Comparison of ENCODE assay signal across 8 mouse cellular contexts in the genomic region with DNA sequence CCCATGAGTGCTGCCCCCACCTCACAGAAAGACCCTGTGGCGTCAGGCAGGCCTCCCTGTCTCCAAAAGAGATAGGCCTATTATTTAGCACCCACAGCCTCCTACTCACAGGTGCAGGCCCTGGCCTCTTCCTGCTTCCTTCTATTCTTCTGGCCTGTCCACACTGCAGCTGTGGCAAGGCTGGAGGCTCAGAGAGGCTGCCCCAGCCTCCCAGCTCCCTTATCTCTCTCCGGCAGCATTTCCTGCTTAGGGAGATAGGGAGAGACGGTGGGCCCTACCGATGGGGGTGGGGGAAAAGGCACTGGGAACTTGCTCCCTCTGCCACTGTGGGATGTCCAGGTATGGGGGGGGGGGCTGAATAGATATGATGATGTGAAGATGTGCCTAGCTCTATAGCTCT. TPM values are rescaled to one million over a fixed set of nuclear protein-coding genes. Genes with fewer than 3 reads are reported as not detected.
DNase-seq lines count a peak whose midpoint lies in the region; ATAC-seq lines count a peak whose summit lies in the region.
"Had no signal": no experiment of that assay in that cellular context is flagged by ENCODE, and none has a peak within 500 bp of the region (broad histone marks: within the 10 kb centered on the region; RNA-seq: fewer than 3 reads in every experiment).

No protein-coding gene starts in this region.

- H3K4me2 ChIP-seq in limb, embryonic 13.5 days (replicated peaks): no peak overlapping the region
- no peak overlapping the region for H3K4me2 ChIP-seq in embryonic facial prominence, embryonic 12.5 days (replicated peaks)
- H3K4me2 ChIP-seq in intestine, embryonic 16.5 days (ENCODE audit: low read depth, low read length): no peak overlapping the region

- no peak for DNase-seq in limb, embryonic 10.5 days (ENCODE audit: low spot score)
- no peak for DNase-seq in right cerebral cortex, postnatal 4 days
- DNase-seq in right cerebral cortex, postnatal 10 days (ENCODE audit: low spot score in 2 of 2): no peak
- DNase-seq: thymus, adult 18-20 months had no signal

- ATAC-seq in limb, embryonic 13.5 days (ENCODE audit: low FRiP score, low read depth): peak; percentile 15; the same call in 1 of the 2 replicates
- ATAC-seq in embryonic facial prominence, embryonic 12.5 days (ENCODE audit: insufficient number of reproducible peaks, insufficient read depth, low FRiP score, low TSS enrichment): no peak
- peak; percentile 43; the same call in 1 of the 2 replicates for ATAC-seq in intestine, embryonic 16.5 days
- peak; percentile 93 for ATAC-seq in megakaryocyte-erythroid progenitor cell, adult 5-6 weeks (replicated peaks; ENCODE audit: low FRiP score, low TSS enrichment, poor library complexity, severe bottlenecking)

- no peaks in the 10 kb centered on the region for H3K9me3 ChIP-seq in limb, embryonic 13.5 days
- H3K9me3 ChIP-seq in limb, embryonic 10.5 days (replicated peaks): no peaks in the 10 kb centered on the region
- H3K9me3 ChIP-seq in embryonic facial prominence, embryonic 12.5 days: no peaks in the 10 kb centered on the region
- no peaks in the 10 kb centered on the region for H3K9me3 ChIP-seq in intestine, embryonic 16.5 days (ENCODE audit: control insufficient read depth, low read length)

- H3K9ac ChIP-seq in limb, embryonic 13.5 days: no peak overlapping the region
- H3K9ac ChIP-seq in embryonic facial prominence, embryonic 12.5 days: no peak overlapping the region
- H3K9ac ChIP-seq in intestine, embryonic 16.5 days (ENCODE audit: low read depth, low read length): no peak overlapping the region

- H3K27me3 ChIP-seq in limb, embryonic 13.5 days: peaks cover 7% of the 10 kb centered on the region
- no peaks in the 10 kb centered on the region for H3K27me3 ChIP-seq in limb, embryonic 10.5 days (ENCODE audit: low read depth, poor library complexity, severe bottlenecking)
- H3K27me3 ChIP-seq in embryonic facial prominence, embryonic 12.5 days: no peaks in the 10 kb centered on the region
- no peaks in the 10 kb centered on the region for H3K27me3 ChIP-seq in intestine, embryonic 16.5 days (replicated peaks; ENCODE audit: control insufficient read depth, insufficient read depth, low read length)

- WGBS in limb, embryonic 13.5 days: 77% methylated on average over 4 of the region's 4 CpGs
- WGBS in limb, embryonic 10.5 days: 79% methylated on average over 4 of the region's 4 CpGs
- WGBS in embryonic facial prominence, embryonic 12.5 days: 79% methylated on average over 4 of the region's 4 CpGs
- WGBS in intestine, embryonic 16.5 days: 52% methylated on average over 4 of the region's 4 CpGs

- H3K4me1 ChIP-seq in limb, embryonic 13.5 days: peaks cover 4% of the 10 kb centered on the region; the same call in 1 of the 2 replicates
- peaks cover 25% of the 10 kb centered on the region for H3K4me1 ChIP-seq in limb, embryonic 10.5 days
- no peaks in the 10 kb centered on the region for H3K4me1 ChIP-seq in embryonic facial prominence, embryonic 12.5 days
- no peaks in the 10 kb centered on the region for H3K4me1 ChIP-seq in intestine, embryonic 16.5 days (ENCODE audit: control insufficient read depth, insufficient read depth, low read length)

- no peak overlapping the region for H3K4me3 ChIP-seq in limb, embryonic 13.5 days
- H3K4me3 ChIP-seq in limb, embryonic 10.5 days: no peak overlapping the region
- no peak overlapping the region for H3K4me3 ChIP-seq in embryonic facial prominence, embryonic 12.5 days
- no peak overlapping the region for H3K4me3 ChIP-seq in intestine, embryonic 16.5 days (ENCODE audit: low read length)

- H3K27ac ChIP-seq in limb, embryonic 13.5 days: no peak overlapping the region
- H3K27ac ChIP-seq in limb, embryonic 10.5 days: no peak overlapping the region; the same call in 1 of the 2 replicates
- 0 out of 2 replicates have a peak overlapping the region, but pooled peaks have one; percentile 25 for H3K27ac ChIP-seq in embryonic facial prominence, embryonic 12.5 days
- H3K27ac ChIP-seq in intestine, embryonic 16.5 days (ENCODE audit: low read length): no peak overlapping the region

- H3K36me3 ChIP-seq in limb, embryonic 13.5 days: no peaks in the 10 kb centered on the region
- H3K36me3 ChIP-seq in limb, embryonic 10.5 days: no peaks in the 10 kb centered on the region
- no peaks in the 10 kb centered on the region for H3K36me3 ChIP-seq in embryonic facial prominence, embryonic 12.5 days
- H3K36me3 ChIP-seq in intestine, embryonic 16.5 days (ENCODE audit: control insufficient read depth, insufficient read depth, low read length): no peaks in the 10 kb centered on the region

RNA-seq across cellular contexts. Expression of a gene that starts 19.4 kb away (rescaled TPM):
- polyA plus RNA-seq in limb, embryonic 13.5 days (2015; fragmentation: Nextera tagmentation; extraction: Ambion mirVana): 17.2 and 19.5 TPM in 2 replicates
- 9.9 and 13.4 TPM in 2 replicates for polyA plus RNA-seq in limb, embryonic 10.5 days (2016; fragmentation: Nextera tagmentation; extraction: Ambion mirVana)
- 16.1 and 16.3 TPM in 2 replicates for polyA plus RNA-seq in embryonic facial prominence, embryonic 12.5 days (2016; fragmentation: Nextera tagmentation; extraction: Ambion mirVana)
- 19.5 and 19.6 TPM in 2 replicates for polyA plus RNA-seq in intestine, embryonic 16.5 days (2015; fragmentation: Nextera tagmentation; extraction: Ambion mirVana)
- total RNA-seq in megakaryocyte-erythroid progenitor cell, adult 5-6 weeks (2014; fragmentation: Nextera tagmentation): 4.1 TPM in 1 of 2 replicates, not detected in the other
- not detected in 2 replicates for total RNA-seq in megakaryocyte-erythroid progenitor cell, adult 5-6 weeks (2017)
